Mouse (Mus musculus) forebrain, embryonic 12.5 days (tissue): Measurements from ENCODE around the gene Nat14. TPM values are rescaled to one million over a fixed set of nuclear protein-coding genes. Genes with fewer than 3 reads are reported as not detected.

Experiments
- ATAC-seq: fragments of 200-750 bp; cut with Nextera tagmentation; 2 replicates; pipeline ENCODE4 v1.8.0; 2017; ENCODE audit warnings: moderate TSS enrichment; ENCODE audit not compliant: low FRiP score
- H3K27ac ChIP-seq: fragments of 300-500 bp; sonication (generic); 2 replicates; pipeline ENCODE4 v1.5.1; 2016; ENCODE audit warnings: mild to moderate bottlenecking
- H3K27me3 ChIP-seq: fragments of 300-500 bp; sonication (generic); 2 replicates; pipeline ENCODE4 v1.6.1; 2016; ENCODE audit warnings: mild to moderate bottlenecking
- H3K36me3 ChIP-seq: fragments of 300-500 bp; sonication (generic); replicated peaks from 2 replicates; pipeline ENCODE4 v1.6.1; 2016; ENCODE audit warnings: mild to moderate bottlenecking
- H3K4me1 ChIP-seq: fragments of 300-500 bp; sonication (generic); 2 replicates; pipeline ENCODE4 v1.6.1; 2016
- H3K4me2 ChIP-seq: fragments of 300-500 bp; sonication (generic); 2 replicates; pipeline ENCODE4 v1.6.1; 2016; ENCODE audit warnings: mild to moderate bottlenecking, moderate library complexity
- H3K4me3 ChIP-seq: fragments of 300-500 bp; sonication (generic); replicated peaks from 2 replicates; pipeline ENCODE4 v1.5.1; 2016; ENCODE audit warnings: mild to moderate bottlenecking
- H3K9ac ChIP-seq: fragments of 300-500 bp; sonication (generic); 2 replicates; pipeline ENCODE4 v1.6.1; 2016; ENCODE audit warnings: mild to moderate bottlenecking
- H3K9me3 ChIP-seq: fragments of 300-500 bp; sonication (generic); 2 replicates; pipeline ENCODE4 v1.6.1; 2016
- WGBS: fragments of 180-500 bp; shearing (Covaris S2); methylation state at CpG from one replicate; pipeline ENCODE4 v1.1.7; 2016; 5-methylcytosine and 5-hydroxymethylcytosine counted together
- polyA plus RNA-seq: library from polyadenylated mRNA; unstranded; fragments of >200 nt; fragmentation: Nextera tagmentation; extraction: Ambion mirVana; gene quantifications from 2 replicates; pipeline ENCODE4 v1.2.1, GENCODE M21; 2016

Nat14 gene
- polyA plus RNA-seq, 1 experiment from 2014 or later: 19.4 TPM

GRCm38 (mm10) chr7:4920976-4921823, 628 bp upstream of the Nat14 start:
- Histone ChIP-seq H3K27me3 (no peaks in the 10 kb centered on the region), H3K9me3 (no peaks in the 10 kb centered on the region), H3K4me2 (peak overlapping the region; percentile 86), H3K36me3 (peaks cover 43% of the 10 kb centered on the region), H3K4me3 (no peak overlapping the region), H3K4me1 (peaks cover 66% of the 10 kb centered on the region), H3K27ac (peak overlapping the region; percentile 99), H3K9ac (peak overlapping the region; percentile 33; the same call in 1 of the 2 replicates)
- 55% methylated on average over 23 of the region's 23 CpGs for WGBS
- ATAC-seq: no peak

- peaks cover 63% of the 10 kb centered on the region for H3K4me1 ChIP-seq
- peak overlapping the region; percentile 57 for H3K9ac ChIP-seq
- peak overlapping the region; percentile 39 for H3K4me3 ChIP-seq
- peak overlapping the region; percentile 86 for H3K4me2 ChIP-seq
- no peaks in the 10 kb centered on the region for H3K9me3 ChIP-seq
- H3K36me3 ChIP-seq: peaks cover 39% of the 10 kb centered on the region
- peak; percentile 85 for ATAC-seq
- H3K27ac ChIP-seq: peak overlapping the region; percentile 99
- 0% methylated on average over 14 of the region's 14 CpGs for WGBS
- H3K27me3 ChIP-seq: no peaks in the 10 kb centered on the region
Measured at GRCm38 (mm10) chr7:4922508-4922907, 680 bp downstream of the Nat14 start.

- H3K4me2 ChIP-seq: peak overlapping the region; percentile 86
- peaks cover 63% of the 10 kb centered on the region for H3K4me1 ChIP-seq
- peak overlapping the region; percentile 99 for H3K27ac ChIP-seq
- ATAC-seq: peak; percentile 62
- WGBS: under 1% methylated on average over 14 of the region's 14 CpGs
- peak overlapping the region; percentile 73 for H3K9ac ChIP-seq
- H3K9me3 ChIP-seq: no peaks in the 10 kb centered on the region
- H3K36me3 ChIP-seq: peaks cover 34% of the 10 kb centered on the region
- peak overlapping the region; percentile 39 for H3K4me3 ChIP-seq
- H3K27me3 ChIP-seq: no peaks in the 10 kb centered on the region
Measured at GRCm38 (mm10) chr7:4922931-4923565, 1.2 kb downstream of the Nat14 start.

- no peak; the same call in 1 of the 2 replicates for ATAC-seq
- 3% methylated on average over 37 of the region's 37 CpGs for WGBS
Measured at GRCm38 (mm10) chr7:4923586-4924364, 1.9 kb downstream of the Nat14 start.

GRCm38 (mm10) chr7:4924483-4924882, 2.7 kb downstream of the Nat14 start:
- H3K4me2 ChIP-seq: peak overlapping the region; percentile 86
- no peak for ATAC-seq
- peaks cover 63% of the 10 kb centered on the region for H3K4me1 ChIP-seq
- 1% methylated on average over 4 of the region's 4 CpGs for WGBS
- H3K27ac ChIP-seq: peak overlapping the region; percentile 99
- H3K9ac ChIP-seq: peak overlapping the region; percentile 73
- peak overlapping the region; percentile 39 for H3K4me3 ChIP-seq
- H3K36me3 ChIP-seq: peaks cover 19% of the 10 kb centered on the region
- H3K9me3 ChIP-seq: no peaks in the 10 kb centered on the region
- H3K27me3 ChIP-seq: no peaks in the 10 kb centered on the region

More at GRCm38 (mm10) chr7:4923586-4924364, 1.9 kb downstream of the Nat14 start:
- Histone ChIP-seq H3K4me3 (peak overlapping the region; percentile 39), H3K4me1 (peaks cover 63% of the 10 kb centered on the region), H3K27ac (peak overlapping the region; percentile 99), H3K9ac (peak overlapping the region; percentile 73), H3K36me3 (peaks cover 26% of the 10 kb centered on the region), H3K4me2 (peak overlapping the region; percentile 86), H3K27me3 (no peaks in the 10 kb centered on the region), H3K9me3 (no peaks in the 10 kb centered on the region)

GRCm38 (mm10) chr7:4924891-4925301, 3.1 kb downstream of the Nat14 start:
- 8% methylated on average over 3 of the region's 4 CpGs for WGBS
- no peaks in the 10 kb centered on the region for H3K9me3 ChIP-seq
- no peak for ATAC-seq
- no peaks in the 10 kb centered on the region for H3K27me3 ChIP-seq
- H3K36me3 ChIP-seq: peaks cover 15% of the 10 kb centered on the region
- H3K27ac ChIP-seq: peak overlapping the region; percentile 99
- no peak overlapping the region for H3K4me3 ChIP-seq
- no peak overlapping the region for H3K9ac ChIP-seq
- H3K4me1 ChIP-seq: peaks cover 63% of the 10 kb centered on the region
- H3K4me2 ChIP-seq: peak overlapping the region; percentile 86

GRCm38 (mm10) chr7:4925441-4926381, 3.9 kb downstream of the Nat14 start, which contains the start of gene Ssc5d:
TSS of gene Ssc5d (plus strand) at chr7:4925785.
- WGBS: 7% methylated on average over 6 of the region's 6 CpGs
- no peaks in the 10 kb centered on the region for H3K27me3 ChIP-seq

GRCm38 (mm10) chr7:4926849-4927248, 5.0 kb downstream of the Nat14 start:
- ATAC-seq: no peak
- Histone ChIP-seq H3K4me3 (no peak overlapping the region), H3K36me3 (no peaks in the 10 kb centered on the region), H3K9ac (0 out of 2 replicates have a peak overlapping the region, but pooled peaks have one; percentile 33), H3K4me2 (no peak overlapping the region), H3K27ac (no peak overlapping the region), H3K9me3 (no peaks in the 10 kb centered on the region), H3K4me1 (peaks cover 50% of the 10 kb centered on the region), H3K27me3 (no peaks in the 10 kb centered on the region)
- 74% methylated on average over 16 of the region's 16 CpGs for WGBS

More at GRCm38 (mm10) chr7:4925441-4926381, 3.9 kb downstream of the Nat14 start, which contains the start of gene Ssc5d:
- Histone ChIP-seq H3K4me2 (peak within 1 kb of the TSS; percentile 86), H3K27ac (peak within 1 kb of the TSS; percentile 99), H3K9me3 (no peaks in the 10 kb centered on the region), H3K9ac (peak within 1 kb of the TSS; percentile 33; the same call in 1 of the 2 replicates), H3K4me1 (peaks cover 61% of the 10 kb centered on the region), H3K36me3 (peaks cover 7% of the 10 kb centered on the region), H3K4me3 (peak within 1 kb of the TSS; percentile 1; the same call in 1 of the 2 replicates)
- peak; percentile 24 for ATAC-seq

GRCm38 (mm10) chr7:4927711-4928110, 5.9 kb downstream of the Nat14 start:
- Histone ChIP-seq H3K4me2 (no peak overlapping the region), H3K27ac (no peak overlapping the region), H3K9ac (no peak overlapping the region), H3K4me1 (peaks cover 44% of the 10 kb centered on the region), H3K4me3 (no peak overlapping the region), H3K36me3 (no peaks in the 10 kb centered on the region), H3K9me3 (no peaks in the 10 kb centered on the region), H3K27me3 (no peaks in the 10 kb centered on the region)
- ATAC-seq: no peak
- WGBS: 70% methylated on average over 8 of the region's 8 CpGs

- no peak overlapping the region for H3K4me2 ChIP-seq
- H3K36me3 ChIP-seq: no peaks in the 10 kb centered on the region
- no peaks in the 10 kb centered on the region for H3K27me3 ChIP-seq
- H3K27ac ChIP-seq: no peak overlapping the region
- no peak overlapping the region for H3K4me3 ChIP-seq
- no peak for ATAC-seq
- H3K4me1 ChIP-seq: peaks cover 38% of the 10 kb centered on the region
- H3K9ac ChIP-seq: no peak overlapping the region
- H3K9me3 ChIP-seq: no peaks in the 10 kb centered on the region
- WGBS: 86% methylated on average over 17 of the region's 17 CpGs
Measured at GRCm38 (mm10) chr7:4928323-4928722, 6.5 kb downstream of the Nat14 start.

- Histone ChIP-seq H3K4me1 (no peaks in the 10 kb centered on the region), H3K9ac (no peak overlapping the region), H3K27me3 (no peaks in the 10 kb centered on the region), H3K36me3 (no peaks in the 10 kb centered on the region), H3K27ac (no peak overlapping the region), H3K9me3 (0 out of 2 replicates have a peak, but pooled peaks cover 7% of the 10 kb centered on the region), H3K4me3 (no peak overlapping the region), H3K4me2 (no peak overlapping the region)
- ATAC-seq: no peak
- 84% methylated on average over 12 of the region's 12 CpGs for WGBS
Measured at GRCm38 (mm10) chr7:4933103-4933502, 11.3 kb downstream of the Nat14 start.
